Mouse (Mus musculus) layer of hippocampus, adult 2 months (tissue): ENCODE data around the gene Arid5a. TPM values are rescaled to one million over a fixed set of nuclear protein-coding genes. Genes with fewer than 3 reads are reported as not detected.

Experiments
- DNase-seq, 2 experiments: peaks; one replicate each; pipeline ENCODE4 v3.0.0; 2022; ENCODE audit warnings: low spot score in 2 of 2
- H3K27ac ChIP-seq: fragments of 200-600 bp; 2 replicates; pipeline ENCODE4 v1.8.1; 2022
- H3K4me3 ChIP-seq: fragments of 200-600 bp; 2 replicates; pipeline ENCODE4 v1.8.1; 2022; ENCODE audit warnings: mild to moderate bottlenecking
- CTCF ChIP-seq: fragments of 200-600 bp; conservative IDR thresholded peaks from 2 replicates; pipeline ENCODE4 v1.8.1; 2022; ENCODE audit warnings: antibody characterized with exemption, mild to moderate bottlenecking, moderate library complexity
- microRNA-seq, 2 experiments: library from miRNA; unstranded; fragments of <30 nt; microRNA quantifications; one replicate each; pipeline ENCODE4 v1.2.0; 2021
- total RNA-seq, 2 experiments: library from RNA; stranded (reverse); gene quantifications; 2 replicates each; pipeline ENCODE4 v1.2.3; 2021

Gene Arid5a
- total RNA-seq, 2 experiments from 2014 or later = 15.1 to 15.4 TPM

DNA sequence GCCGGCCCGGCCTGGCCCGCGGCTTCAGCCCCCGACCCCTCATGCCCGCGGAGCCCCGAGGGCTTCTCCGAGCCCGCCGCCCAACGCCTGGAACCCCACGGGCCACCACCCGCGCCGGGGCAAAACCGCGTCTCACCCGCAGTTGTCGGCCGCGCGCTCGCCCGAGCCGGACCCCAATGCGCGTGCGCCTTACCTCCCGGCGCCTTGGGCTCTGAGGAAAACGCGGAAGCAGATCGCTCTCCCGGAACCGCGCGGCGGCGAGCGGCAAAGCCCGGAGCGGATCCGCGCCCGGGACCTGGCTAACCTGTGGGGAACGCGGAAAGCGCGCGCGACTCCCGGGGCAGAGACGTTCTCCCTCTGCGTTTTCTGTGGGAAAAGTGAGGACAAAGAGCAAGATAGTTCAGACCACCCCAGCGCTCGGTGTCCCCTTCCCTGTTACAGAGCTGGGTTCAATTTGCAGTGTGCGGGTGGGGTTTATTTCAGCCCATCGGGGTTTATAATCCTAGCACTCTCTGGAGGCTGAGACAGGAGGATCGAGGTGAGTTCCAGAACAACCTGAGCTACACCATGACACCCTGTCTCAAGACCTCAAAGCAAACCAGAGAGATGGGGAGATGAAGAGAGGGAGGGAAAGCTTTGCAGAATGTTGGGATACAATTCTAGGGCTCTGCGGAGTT lies 61.6 kb downstream of the Arid5a start, which contains the start of gene Kansl3:
Kansl3 (minus strand) TSS at position 213 of the 677 bp plus-strand sequence.
- peak within 1 kb of the TSS; percentile 90 for H3K4me3 ChIP-seq
- TF ChIP-seq CTCF = 0 out of 2 replicates have a peak, but pooled peaks have one; percentile 3
- peak within 1 kb of the TSS; percentile 84 for H3K27ac ChIP-seq
- peak; percentile 78 to 94 for DNase-seq

DNA sequence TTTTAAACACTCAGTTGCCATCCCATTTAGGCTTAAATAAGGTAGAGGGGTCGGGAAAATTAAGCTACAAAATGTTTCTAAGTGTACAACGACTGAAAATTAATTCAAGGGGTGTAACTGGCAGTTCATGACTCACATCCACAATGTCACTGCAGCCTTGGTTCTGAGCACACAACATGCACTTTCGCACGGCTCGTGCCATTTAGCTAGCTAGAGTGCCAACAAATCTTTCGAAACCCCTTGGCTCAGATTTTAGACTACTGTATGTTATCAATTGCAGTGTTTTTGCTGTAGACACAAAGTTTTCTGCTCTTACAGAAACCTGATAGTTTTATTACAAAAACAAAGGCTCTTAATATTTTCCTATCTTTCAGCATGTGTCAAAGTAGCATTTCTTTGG lies 63.4 kb downstream of the Arid5a start:
- no peak for TF ChIP-seq CTCF
- Histone ChIP-seq H3K27ac (no peak overlapping the region), H3K4me3 (no peak overlapping the region)
- no peak for DNase-seq

DNA sequence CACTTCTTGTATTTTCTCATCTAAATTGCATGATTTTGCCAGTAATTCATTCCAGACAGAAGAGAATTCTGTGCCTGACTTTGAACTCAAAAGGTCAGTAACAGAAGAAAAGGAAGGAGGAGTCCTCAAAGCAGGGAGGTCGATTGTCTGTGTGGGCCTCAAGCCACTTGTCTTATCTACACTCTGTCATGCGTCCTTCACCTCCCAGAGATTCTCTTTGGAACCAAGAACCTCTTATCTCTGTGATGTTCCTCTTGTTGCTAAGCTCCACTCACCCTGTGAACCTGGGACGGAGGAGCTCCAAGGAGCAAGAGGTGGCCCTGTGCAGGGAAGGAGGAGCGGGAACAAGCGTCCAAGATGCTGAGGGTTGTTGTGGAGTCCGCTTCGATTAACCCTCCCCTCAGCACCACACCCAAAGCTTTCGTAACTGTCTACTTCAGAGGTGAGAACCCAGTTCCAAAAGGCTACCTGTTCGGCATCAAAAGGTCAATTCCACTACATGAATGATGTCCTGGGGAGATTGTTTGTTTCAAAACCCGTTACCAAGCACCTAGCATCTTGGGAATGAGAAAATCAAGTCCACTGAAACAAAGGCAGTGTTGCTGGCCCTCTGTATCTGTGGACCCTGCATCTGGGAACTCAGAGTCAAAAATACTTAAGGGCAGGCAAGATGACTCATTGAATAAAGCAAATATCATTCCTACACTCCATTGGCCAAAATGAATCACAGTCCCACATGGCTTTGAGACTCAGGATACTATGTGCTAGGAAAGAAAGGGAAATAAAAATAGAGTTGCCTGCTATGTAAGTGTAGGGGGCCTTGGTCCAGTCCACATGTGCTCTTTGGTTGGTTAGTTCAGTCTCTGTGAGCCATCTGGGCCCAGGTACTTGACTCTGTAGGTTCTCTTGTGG lies 64.7 kb downstream of the Arid5a start, which contains the start of gene Fer1l5:
Fer1l5 (plus strand) TSS at position 358 of the 912 bp plus-strand sequence.
- no peak for TF ChIP-seq CTCF
- no peak within 1 kb of the TSS for H3K27ac ChIP-seq
- DNase-seq = no peak
- no peak within 1 kb of the TSS for H3K4me3 ChIP-seq

Small RNA genes within 50 kb of the gene (microRNA-seq; reads per million reads assigned to microRNA genes)
- 0 to 0.32 reads per million in 2 experiments for gene Mir6898

Other genes starting within 250 kb of the Arid5a start
- gene Hs6st1, start 239.3 kb upstream of the Arid5a start, total RNA-seq = 10 to 100 TPM; 37.7 to 38.3 TPM
- gene Uggt1, start 63.0 kb upstream of the Arid5a start, total RNA-seq = 10 to 100 TPM; 37.1 to 39.0 TPM
- under 1 TPM; 0.44 to 0.92 TPM for gene Neurl3, start 33.1 kb upstream of the Arid5a start, total RNA-seq
- 10 to 100 TPM; 76.1 to 76.8 TPM for gene Kansl3, start 61.4 kb downstream of the Arid5a start, total RNA-seq
- gene Fer1l5, start 64.6 kb downstream of the Arid5a start, total RNA-seq = not detected
- 10 to 100 TPM; 73.2 to 77.2 TPM for gene Lman2l, start 137.5 kb downstream of the Arid5a start, total RNA-seq
- 10 to 100 TPM; 16.9 to 17.2 TPM for gene Cnnm4, start 163.9 kb downstream of the Arid5a start, total RNA-seq
- gene Cnnm3, start 204.1 kb downstream of the Arid5a start, total RNA-seq = 10 to 100 TPM; 33.1 to 38.1 TPM
- 10 to 100 TPM in 1 of 2 experiments, 1 to 10 TPM in 1; 6.8 to 10.3 TPM for gene Ankrd23, start 229.2 kb downstream of the Arid5a start, total RNA-seq
- not detected for gene Gm42417, start 231.7 kb downstream of the Arid5a start, total RNA-seq
- gene Ankrd39, start 239.7 kb downstream of the Arid5a start, total RNA-seq = 10 to 100 TPM; 13.4 to 13.7 TPM